Mouse (Mus musculus) lung, adult 2 months (tissue): ENCODE data around the gene 5530400C23Rik. TPM values are rescaled to one million over a fixed set of nuclear protein-coding genes. Genes with fewer than 3 reads are reported as not detected.
"Not testable (repeated sequence)": the region's sequence is repeated elsewhere in the genome, so short reads cannot be mapped to it uniquely, and the experiment has no call there.

Experiments used
- DNase-seq: peaks from one replicate; pipeline ENCODE4 v3.0.0; 2022
- H3K4me1 ChIP-seq: fragments of 200-500 bp; 2 replicates; pipeline ENCODE4 v1.6.1; 2011; ENCODE audit warnings: low read length; ENCODE audit not compliant: control insufficient read depth, insufficient read depth
- H3K4me3 ChIP-seq: fragments of 200-500 bp; replicated peaks from 2 replicates; pipeline ENCODE3; 2011; ENCODE audit warnings: low read depth, mild to moderate bottlenecking, control low read depth, low read length; ENCODE audit errors: extremely low read depth
- CTCF ChIP-seq: fragments of 200-500 bp; IDR thresholded peaks from 2 replicates; pipeline ENCODE4 v1.5.1; 2011; ENCODE audit warnings: mild to moderate bottlenecking, low read length, control low read depth; ENCODE audit not compliant: insufficient read depth
- POLR2A ChIP-seq: fragments of 200-500 bp; IDR thresholded peaks from 2 replicates; pipeline ENCODE4 v1.6.1; 2011; ENCODE audit warnings: low read depth, mild to moderate bottlenecking, control low read depth, low read length, borderline replicate concordance; ENCODE audit errors: extremely low read depth
- WGBS: fragments of 180-500 bp; shearing (Covaris S2); methylation state at CpG from one replicate; pipeline ENCODE4 v1.1.7; 2018; 5-methylcytosine and 5-hydroxymethylcytosine counted together
- polyA plus RNA-seq: library from polyadenylated mRNA; depleted of rRNA; stranded (reverse); fragments of >200 nt; gene quantifications from 2 replicates; pipeline ENCODE4 v1.2.3, GENCODE M21; 2012; rRNA removed

The 5530400C23Rik gene
- polyA plus RNA-seq: not detected in 2 replicates

DNA sequence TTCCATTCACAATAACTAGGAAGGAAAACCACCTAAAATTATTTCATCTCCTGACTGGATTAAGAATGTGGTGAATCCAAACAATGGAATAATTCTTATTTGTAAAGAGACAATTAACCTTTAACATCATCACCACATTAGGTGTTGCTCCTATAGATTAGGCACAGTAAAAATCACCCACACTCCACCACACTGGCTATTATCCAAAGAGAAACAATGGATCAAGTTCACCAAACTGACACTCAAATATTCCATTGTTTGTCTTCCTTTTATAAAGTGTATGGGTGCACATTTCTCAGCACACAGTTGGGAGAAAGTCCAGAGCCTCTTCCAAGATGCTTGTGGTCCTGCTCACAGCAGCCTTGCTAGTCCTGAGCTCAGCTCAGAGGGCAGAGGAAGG lies at the start of gene 5530400C23Rik:
Gene 5530400C23Rik (plus strand): TSS at position 301 of the 400 bp plus-strand sequence.
- not testable (repeated sequence) for H3K4me1 ChIP-seq, H3K4me3 ChIP-seq, DNase-seq

DNA sequence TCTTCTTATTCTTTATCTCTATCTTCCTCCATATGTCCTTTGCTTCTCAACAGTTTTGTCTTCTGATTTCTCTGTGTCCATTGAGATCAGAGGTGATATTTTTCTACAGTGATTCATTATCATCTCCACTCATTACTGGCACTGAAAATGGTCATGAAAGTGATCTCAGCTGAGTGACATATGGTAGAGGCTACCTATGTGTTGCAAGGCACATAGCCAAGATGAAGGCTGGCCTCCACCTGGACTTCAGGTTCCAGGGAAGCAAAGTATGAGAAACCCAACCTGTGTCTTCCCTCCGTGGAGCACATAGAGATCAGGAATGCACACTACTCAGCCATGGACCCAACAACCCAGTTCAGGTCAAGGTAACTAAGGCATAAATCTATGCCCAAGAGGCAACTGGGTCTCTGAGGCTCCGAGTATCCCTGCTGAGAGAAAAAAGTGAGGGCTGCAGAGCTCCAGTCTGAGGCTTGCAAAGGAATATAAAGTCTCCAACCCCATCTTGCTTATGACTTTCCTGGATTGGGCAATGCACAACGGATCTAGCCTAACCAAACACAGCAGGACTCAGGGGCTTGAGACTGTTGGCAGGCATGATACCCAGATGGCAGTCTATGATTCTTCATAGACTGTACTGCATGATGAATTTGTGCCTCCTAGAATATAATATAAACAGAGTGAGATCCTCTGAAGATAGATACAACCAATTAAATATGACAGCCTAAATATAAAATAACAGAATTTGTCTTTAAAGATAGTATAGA lies 14.1 kb downstream of the 5530400C23Rik start:
- TF ChIP-seq POLR2A: no peak
- no peak for TF ChIP-seq CTCF
- Histone ChIP-seq H3K4me3 (no peak overlapping the region), H3K4me1 (no peaks in the 10 kb centered on the region)
- 59% methylated on average over 3 of the region's 3 CpGs for WGBS
- no peak for DNase-seq

DNA sequence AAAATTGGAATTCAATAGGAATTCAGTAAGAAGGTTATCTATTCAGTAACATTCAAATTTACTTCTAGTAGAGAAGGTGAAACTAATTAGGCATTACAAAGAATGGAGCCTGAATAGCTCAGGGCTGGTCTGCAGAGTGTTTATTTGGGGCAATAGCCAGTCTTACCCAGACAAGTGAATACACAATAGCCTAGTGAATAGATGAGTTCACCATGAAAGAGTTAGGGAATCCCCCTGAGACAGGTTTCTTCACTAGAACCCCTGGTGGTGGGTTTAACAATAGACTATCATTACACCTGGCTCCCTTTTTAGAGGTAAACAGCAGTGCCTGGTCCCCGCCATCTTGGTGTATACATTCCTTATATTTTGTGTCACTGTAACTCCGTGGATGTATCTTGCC lies 21.9 kb downstream of the 5530400C23Rik start:
- WGBS: 77% methylated on average over 2 of the region's 2 CpGs
- H3K4me3 ChIP-seq, DNase-seq, H3K4me1 ChIP-seq: not testable (repeated sequence)

DNA sequence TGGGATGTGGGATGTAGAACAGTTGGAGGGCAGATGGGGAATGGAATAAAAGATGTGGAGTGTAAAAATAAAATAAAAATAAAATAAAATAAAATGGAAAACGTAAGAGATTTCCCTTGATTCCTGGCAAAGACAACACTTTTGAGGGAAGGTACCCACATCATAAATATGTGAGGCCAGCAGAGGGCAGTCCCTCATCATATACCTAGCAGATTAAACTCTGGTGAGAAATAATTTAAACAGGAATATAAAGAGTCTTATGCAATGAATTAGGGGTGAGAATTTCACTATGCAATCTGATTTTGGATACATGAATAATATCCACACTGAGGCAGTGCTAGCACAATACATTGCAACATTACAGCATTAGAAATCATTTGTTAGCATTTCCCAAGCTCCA lies 46.5 kb downstream of the 5530400C23Rik start:
- TF ChIP-seq CTCF (no peak), POLR2A (no peak)
- Histone ChIP-seq H3K4me3 (no peak overlapping the region), H3K4me1 (no peaks in the 10 kb centered on the region)
- no peak for DNase-seq
- WGBS: 59% methylated on average over 1 of the region's 1 CpGs

DNA sequence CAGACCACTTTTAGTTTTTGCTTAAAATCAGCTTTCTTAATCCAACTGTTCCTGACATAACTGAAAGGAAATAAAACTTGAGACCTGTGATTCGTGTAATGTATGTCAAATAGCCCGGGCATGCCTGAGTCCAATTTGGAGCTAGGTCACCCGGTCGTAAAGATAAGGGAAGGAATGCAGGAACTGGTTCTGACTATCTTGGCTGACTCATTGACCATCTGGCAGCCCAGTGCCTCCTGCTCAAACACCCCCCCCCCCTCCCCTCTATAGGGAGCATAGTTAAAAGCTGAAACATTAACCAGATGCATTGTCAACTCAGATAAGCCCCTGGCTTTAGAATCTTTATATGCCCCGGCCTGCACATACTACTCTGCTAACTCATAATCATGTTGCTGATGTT lies 49.7 kb downstream of the 5530400C23Rik start:
- DNase-seq: not testable (repeated sequence)
- WGBS: 17% methylated on average over 5 of the region's 5 CpGs

More for the DNA sequence above, 49.7 kb downstream of the 5530400C23Rik start:
- H3K4me1 ChIP-seq, H3K4me3 ChIP-seq: not testable (repeated sequence)

Other genes starting within 250 kb of the 5530400C23Rik start
- not detected in 2 replicates for gene Tas2r140, start 236.4 kb upstream of the 5530400C23Rik start, polyA plus RNA-seq
- 83.0 and 140 TPM in 2 replicates for gene Smim10l1, start 187.3 kb upstream of the 5530400C23Rik start, polyA plus RNA-seq